Mouse (Mus musculus) embryonic stem cell, embryonic (primary cell): ENCODE data around the gene Lyrm9.

Source experiments
- CTCF ChIA-PET, 4 experiments: fragments of 300-600 bp in 2 of 4; fragments of 350-600 bp in 2 of 4; sonication (Branson Sonifier 250); formaldehyde crosslinking; loops; one replicate each; lab custom pipeline; 2022; ENCODE audit warnings: inconsistent platforms in 2 of 4; lab: Charles Lee
- POLR2A ChIA-PET, 4 experiments: fragments of 300-600 bp in 2 of 4; fragments of 350-600 bp in 2 of 4; sonication (Branson Sonifier 250); formaldehyde crosslinking; loops; one replicate each; lab custom pipeline; 2022; ENCODE audit warnings: antibody characterized with exemption in 4 of 4, inconsistent platforms in 1 of 4; lab: Charles Lee

The Lyrm9 gene

DNA sequence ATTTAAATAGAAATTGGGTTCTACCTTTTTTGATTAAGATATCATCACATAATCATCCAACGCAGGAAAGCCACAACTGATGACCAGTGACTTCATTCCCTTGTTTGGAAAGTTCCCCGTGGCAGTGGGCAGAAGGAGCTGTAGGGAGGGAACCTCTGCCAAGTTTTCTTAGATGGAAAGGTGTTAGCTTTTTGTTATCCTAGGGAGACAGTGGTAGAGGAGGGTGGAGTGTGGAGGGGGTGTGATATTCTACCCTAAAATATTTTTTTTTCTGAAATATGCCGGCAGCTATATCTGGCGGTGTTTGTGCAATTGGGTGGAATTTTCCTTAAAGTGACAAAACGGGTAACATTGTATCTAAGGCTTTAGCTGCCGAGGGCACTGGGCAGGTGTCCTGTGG is 21.2 kb upstream of the Lyrm9 start:
- CTCF ChIA-PET: interaction anchor here (0.6 to 1.4 kb wide), 8 partner anchors 13 to 446 kb away, joined by 3 to 6 read pairs (median 4); partner anchors contain the start of gene Lyrm9 (in 1 of the 4)
- POLR2A ChIA-PET: interaction anchor here in 2 of 4 experiments (0.6 to 1.7 kb wide), 7 partner anchors 9 to 450 kb away, joined by 3 to 5 read pairs (median 4); no protein-coding TSS in a partner anchor

DNA sequence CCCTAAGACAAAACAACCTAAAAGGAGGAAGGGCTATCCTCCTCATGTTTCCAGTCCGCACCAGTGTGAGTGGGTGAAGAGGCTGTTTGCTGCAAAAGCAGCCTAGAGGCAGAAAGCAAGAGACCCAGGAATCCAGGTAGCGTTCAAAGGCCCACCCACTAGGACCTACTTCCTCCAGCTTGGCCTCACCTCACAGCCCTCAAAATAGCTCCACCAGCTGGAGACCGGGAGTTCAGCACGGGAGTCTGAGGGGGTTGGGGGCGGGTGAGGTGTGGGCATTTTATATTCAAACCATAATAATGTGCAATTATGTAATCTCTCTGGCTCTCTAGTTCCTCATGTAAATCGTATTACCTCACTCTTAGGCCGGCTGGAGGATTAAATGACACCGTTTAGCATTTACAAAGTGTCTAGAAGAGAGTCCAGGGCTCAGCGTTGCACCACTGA is 20.7 kb upstream of the Lyrm9 start:
- POLR2A ChIA-PET: interaction anchor here in 2 of 4 experiments (0.6 to 1.7 kb wide), 7 partner anchors 9 to 450 kb away, joined by 3 to 5 read pairs (median 4); no protein-coding TSS in a partner anchor
- CTCF ChIA-PET: interaction anchor here in 3 of 4 experiments (0.6 to 1.4 kb wide), 7 partner anchors 14 to 144 kb away, joined by 3 to 6 read pairs (median 4); partner anchors contain the start of gene Lyrm9 (in 1 of the 3)

DNA sequence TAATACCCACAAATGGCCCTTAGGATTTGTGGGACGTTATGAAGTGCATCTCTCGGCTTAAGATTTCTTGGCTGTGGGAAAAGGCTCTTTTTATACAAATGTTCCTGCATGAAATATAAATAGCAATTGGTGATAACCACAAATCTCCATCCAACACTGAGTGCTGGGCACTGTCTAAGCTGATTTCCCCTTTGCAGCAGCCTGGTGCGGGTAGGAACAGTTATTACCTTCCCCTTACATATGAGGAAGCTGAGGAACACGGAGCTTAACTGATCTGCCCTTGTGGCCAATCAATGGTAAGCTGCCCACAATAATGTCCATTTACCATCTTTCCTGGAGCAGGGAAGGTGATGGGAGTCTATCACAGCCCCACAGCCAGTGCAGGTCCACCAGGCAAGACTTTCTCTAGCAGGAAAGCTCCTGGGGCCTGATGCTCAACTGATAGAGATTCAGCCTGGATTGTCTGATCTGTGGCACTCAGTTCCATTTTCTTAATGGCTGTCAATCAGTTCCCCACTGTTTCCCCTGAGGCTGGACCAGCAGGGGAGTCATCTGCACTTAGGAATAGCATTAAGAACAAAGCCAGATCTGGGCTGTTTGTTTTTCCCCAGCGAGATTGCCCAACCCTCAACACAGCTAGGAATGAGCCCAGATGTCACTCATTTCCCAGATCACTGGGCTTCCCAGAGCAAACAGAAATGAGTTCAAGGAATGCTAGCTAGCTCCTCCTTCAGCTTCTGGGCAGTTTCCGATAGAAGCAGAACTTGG is 18.9 kb upstream of the Lyrm9 start:
- ChIA-PET POLR2A (interaction anchor here in 3 of 4 experiments (0.6 to 1.4 kb wide), 4 partner anchors 15 to 941 kb away, joined by 3 to 4 read pairs (median 4); no protein-coding TSS in a partner anchor), CTCF (interaction anchor here in 3 of 4 experiments (0.6 to 1.2 kb wide), 4 partner anchors 9 to 817 kb away, joined by 3 to 5 read pairs (median 4); no protein-coding TSS in a partner anchor)

DNA sequence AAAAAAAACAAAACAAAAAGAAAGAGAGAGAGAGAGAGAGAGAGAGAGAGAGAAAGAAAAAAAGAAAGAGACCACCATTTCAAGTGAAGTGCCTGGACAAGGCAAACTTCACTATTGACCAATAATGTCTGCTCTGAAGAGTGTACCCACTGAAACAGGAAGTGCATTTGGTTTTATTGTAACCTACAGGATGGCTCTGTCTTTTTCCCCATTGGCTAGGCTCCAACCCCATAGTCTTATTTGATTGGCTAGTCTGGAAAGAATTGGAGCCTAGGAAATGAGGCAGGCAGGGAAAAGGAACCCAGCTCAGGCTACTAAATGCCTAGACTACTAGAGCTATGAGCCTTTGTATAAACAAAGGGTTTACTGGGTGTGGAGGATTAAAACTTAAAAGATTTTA is 17.0 kb upstream of the Lyrm9 start:
- POLR2A ChIA-PET: interaction anchor here in 1 of 4 experiments (0.5 to 0.6 kb wide), 2 partner anchors 140 to 312 kb away, joined by 3 to 9 read pairs; partner anchors contain the start of gene Sarm1

DNA sequence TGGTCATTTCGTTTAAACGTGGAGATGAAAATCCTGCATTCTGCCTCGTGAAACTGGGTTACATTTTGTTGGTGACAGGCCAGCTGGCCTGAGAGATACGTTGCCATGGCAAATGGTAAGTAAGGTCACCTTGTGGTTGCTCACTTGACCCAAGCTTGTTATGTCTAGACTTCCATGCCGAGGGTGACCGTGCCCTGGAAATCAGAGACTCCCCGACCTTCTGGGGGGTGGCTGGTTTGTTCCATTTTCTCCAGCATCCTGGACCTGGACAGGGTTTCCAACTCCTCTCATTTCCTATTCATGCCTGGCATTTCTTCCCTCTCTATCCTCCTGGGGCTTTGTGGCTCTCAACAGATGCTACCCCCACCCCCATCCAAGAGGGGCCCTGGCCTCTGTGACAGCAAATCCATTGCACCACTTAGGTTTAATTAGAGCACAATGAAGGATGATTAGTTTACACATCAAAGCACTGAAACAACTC is 11.9 kb upstream of the Lyrm9 start:
- CTCF ChIA-PET: interaction anchor here in 1 of 4 experiments (0.6 kb wide), 1 partner anchor 221 kb away, joined by 3 read pairs; no protein-coding TSS in a partner anchor
- POLR2A ChIA-PET: interaction anchor here in 1 of 4 experiments (0.9 kb wide), 2 partner anchors 9 to 14 kb away, joined by 3 to 5 read pairs; no protein-coding TSS in a partner anchor

More for the DNA sequence above, 17.0 kb upstream of the Lyrm9 start:
- CTCF ChIA-PET: no interaction called here

DNA sequence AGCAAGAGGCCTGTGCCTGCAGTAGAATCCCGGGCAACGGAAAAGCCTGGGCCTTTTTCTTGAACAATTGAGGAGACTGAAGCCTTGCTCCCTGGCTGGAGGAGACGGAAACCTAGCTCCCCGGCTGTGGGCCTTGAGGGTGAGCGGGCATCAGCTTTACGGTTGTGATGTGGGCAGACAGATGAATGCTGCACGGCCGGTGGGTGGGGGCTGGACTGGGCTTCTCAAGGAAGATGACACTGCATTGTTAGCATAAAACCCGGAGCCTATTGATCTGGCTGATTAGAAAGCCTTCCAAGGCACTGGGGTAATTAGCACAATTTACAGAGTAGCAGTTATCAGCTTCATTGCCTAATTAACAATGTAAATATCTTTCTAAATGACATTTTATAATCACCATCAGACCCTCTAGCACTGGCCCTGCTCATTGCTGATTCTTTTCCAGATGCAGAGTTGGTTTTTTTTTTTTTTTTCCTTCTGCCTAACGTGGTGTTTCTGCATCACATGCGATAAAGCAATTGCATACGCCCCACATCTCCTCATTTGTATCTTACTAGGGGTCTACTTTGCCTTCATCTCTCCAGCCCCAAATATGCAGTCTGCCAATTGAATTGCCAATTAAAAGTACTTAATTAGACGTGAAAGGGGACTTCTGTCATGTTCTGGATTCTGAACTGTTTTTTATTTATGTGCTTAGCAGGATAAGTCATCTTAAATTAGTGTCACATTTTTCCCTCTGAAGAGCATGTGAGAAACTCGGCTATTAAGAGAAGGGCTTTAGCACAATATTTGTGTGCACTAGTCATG is 10.2 kb upstream of the Lyrm9 start:
- ChIA-PET CTCF (no interaction called here), POLR2A (interaction anchor here in 1 of 4 experiments (0.6 kb wide), 1 partner anchor 24 kb away, joined by 3 read pairs; no protein-coding TSS in a partner anchor)

DNA sequence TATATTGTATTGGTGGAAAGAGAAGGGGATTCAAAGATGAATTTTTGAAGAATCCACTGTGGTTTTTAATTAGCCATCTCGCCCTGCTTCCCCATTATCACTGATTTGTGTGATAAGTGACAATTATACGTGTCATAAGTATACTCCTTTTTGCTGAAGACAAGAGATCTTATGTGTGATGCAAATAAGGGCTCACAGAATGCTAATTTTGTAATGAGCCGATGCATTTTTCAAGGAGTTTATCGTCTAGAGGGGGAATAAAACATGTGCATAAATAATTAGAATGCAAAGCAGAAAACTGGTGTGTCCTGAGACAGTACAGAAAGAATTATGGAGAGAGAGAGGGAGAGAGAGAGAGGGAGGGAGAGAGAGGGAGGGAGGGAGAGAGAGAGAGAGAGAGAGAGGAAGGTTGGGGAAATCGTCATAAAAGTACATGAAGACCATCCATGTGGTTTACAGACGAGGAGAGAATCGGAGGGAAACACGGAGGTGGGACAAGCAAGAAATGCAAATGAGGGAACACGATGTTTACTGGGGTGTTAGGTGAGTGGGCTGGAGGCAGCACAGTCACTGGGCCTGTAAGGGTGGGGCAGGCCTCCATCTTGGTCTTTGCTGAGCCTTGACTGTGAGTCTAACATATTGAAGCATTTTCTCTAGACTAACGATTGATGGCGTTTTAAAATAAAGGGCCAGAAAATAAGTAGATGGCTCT is 8.9 kb upstream of the Lyrm9 start:
- ChIA-PET CTCF (no interaction called here), POLR2A (interaction anchor here in 1 of 4 experiments (1.0 kb wide), 1 partner anchor 65 kb away, joined by 3 read pairs; no protein-coding TSS in a partner anchor)

DNA sequence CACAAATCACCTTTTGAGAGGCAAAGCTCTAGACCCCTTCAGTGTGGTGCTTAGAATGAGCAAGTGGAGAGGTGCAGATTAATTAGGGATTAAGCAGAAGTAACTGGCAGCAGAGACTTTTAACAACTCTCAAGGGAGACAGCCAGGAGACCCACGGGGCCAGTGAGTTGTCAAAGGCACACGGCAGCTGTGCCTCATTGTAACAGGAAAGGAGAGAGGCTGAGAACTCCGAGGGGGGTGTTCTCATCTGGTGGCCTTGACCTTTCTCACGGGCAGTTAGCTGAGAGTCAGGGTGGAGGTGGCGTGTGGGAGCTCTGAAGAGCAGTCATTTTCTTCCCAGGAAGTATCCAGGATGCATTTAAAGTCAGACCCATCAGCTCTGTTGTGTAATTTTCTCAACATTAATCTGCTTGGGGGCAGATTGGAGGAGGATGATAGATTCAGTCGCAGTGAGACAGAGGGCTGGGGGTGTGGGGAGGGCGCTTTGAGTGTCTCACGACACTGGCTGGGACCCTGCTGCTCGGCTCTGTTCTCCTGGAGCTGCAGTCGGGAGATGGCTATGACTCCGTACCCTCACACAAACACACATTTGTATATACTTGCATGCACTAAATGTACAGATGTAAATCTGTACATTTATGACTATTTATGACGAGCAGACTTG is 5.9 kb upstream of the Lyrm9 start:
- CTCF ChIA-PET: interaction anchor here in 2 of 4 experiments (0.7 to 1.3 kb wide), 4 partner anchors 15 to 118 kb away, joined by 3 to 5 read pairs (median 4); no protein-coding TSS in a partner anchor
- POLR2A ChIA-PET: interaction anchor here in 3 of 4 experiments (0.5 to 1.4 kb wide), 7 partner anchors 9 to 308 kb away, joined by 3 to 4 read pairs (median 3); partner anchors contain the start of genes Poldip2 (in 1 of the 3) and Tmem199 (in 1 of the 3)

DNA sequence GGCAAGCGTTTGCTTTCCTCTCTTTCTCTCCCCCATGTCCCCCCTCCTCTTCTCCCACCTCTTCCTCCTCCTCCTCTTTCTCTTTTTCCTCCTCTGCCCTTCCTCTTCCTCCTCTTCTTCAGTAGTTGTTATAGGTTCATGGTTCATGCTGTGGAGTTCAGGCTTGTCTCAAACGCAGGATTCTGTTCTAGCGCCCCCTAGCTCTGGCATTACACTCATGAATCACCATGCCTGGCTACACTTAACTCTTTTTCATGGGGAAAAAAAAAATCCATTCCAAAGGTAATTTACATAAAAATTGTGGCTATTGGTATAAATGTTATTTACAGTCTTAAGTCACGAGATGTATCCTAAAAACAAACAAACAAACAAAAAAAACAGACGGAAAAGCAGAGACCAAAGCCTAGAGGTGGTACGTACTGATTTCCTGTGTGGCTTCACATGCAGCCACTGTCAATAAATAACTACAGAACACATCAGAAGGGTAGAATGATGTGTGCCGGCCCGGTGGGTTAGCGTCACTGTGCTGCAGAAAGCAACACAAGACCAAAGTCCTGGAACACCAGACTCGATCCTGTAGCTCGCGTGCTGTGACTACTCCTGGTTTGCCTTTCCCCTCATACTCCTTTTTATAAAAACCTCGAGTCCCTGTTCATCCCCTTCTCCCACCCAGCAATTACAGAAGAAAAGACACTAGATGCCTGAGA is 3.4 kb upstream of the Lyrm9 start:
- ChIA-PET POLR2A (interaction anchor here in 2 of 4 experiments (0.6 to 0.8 kb wide), 3 partner anchors 16 to 287 kb away, joined by 3 to 7 read pairs (median 4); partner anchors contain the start of genes Ift20 (in 1 of the 2) and Tnfaip1 (in 1 of the 2)), CTCF (interaction anchor here (0.5 to 1.4 kb wide), 22 partner anchors 10 to 1207 kb away, joined by 3 to 12 read pairs (median 3); no protein-coding TSS in a partner anchor)

DNA sequence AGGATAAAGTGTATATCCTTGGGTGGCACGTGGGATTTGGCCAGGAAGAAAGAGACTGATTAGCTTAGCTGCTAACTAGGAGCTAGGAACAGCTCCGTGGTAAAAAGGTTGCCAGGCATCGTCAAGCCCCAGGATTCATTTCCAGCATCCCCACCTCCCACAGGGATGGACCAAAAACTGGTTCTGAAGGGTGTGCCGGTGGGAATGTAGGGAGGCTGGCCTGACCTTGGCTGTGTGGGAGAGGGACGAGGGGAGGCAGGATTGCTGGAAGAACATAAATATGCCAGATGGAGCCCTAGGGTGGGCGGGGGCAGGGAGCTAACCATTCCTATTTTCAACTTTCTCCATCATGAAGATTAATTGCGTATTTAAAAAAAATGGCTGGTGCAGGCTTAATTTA is 1.2 kb downstream of the Lyrm9 start:
- POLR2A ChIA-PET: interaction anchor here (0.5 to 2.6 kb wide), 10 partner anchors 8 to 497 kb away, joined by 3 to 5 read pairs (median 4); partner anchors contain the start of genes Poldip2 (in 1 of the 4) and Tmem199 (in 1 of the 4)
- CTCF ChIA-PET: interaction anchor here in 2 of 4 experiments (0.8 to 2.4 kb wide), 4 partner anchors 9 to 268 kb away, joined by 3 to 7 read pairs (median 4); no protein-coding TSS in a partner anchor

DNA sequence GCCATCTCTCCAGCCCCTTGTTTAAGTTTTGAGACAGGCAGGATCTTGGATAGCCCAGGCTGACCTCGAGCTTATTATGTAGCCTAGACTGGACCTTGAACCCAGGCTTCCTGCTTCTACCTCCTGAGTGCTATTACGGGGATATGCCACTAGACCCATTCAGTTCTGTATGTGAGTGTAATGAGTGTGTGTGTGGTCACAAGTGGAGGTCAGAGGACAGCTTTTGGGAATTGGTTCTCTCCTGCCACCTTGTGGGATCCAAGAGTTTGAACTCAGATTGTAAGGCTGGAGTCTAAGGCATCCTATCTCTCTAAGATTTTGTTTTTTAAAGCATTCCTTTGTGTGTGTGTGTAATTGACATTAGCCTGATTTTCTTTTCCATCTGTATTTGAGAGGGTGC is 2.0 kb downstream of the Lyrm9 start:
- POLR2A ChIA-PET: interaction anchor here (0.6 to 2.6 kb wide), 7 partner anchors 9 to 316 kb away, joined by 3 to 5 read pairs (median 3); partner anchors contain the start of genes Ccnq (in 1 of the 4), Poldip2 (in 1 of the 4) and Tmem199 (in 1 of the 4)
- CTCF ChIA-PET: interaction anchor here in 2 of 4 experiments (0.6 to 2.4 kb wide), 5 partner anchors 82 to 306 kb away, joined by 3 to 7 read pairs (median 3); no protein-coding TSS in a partner anchor

DNA sequence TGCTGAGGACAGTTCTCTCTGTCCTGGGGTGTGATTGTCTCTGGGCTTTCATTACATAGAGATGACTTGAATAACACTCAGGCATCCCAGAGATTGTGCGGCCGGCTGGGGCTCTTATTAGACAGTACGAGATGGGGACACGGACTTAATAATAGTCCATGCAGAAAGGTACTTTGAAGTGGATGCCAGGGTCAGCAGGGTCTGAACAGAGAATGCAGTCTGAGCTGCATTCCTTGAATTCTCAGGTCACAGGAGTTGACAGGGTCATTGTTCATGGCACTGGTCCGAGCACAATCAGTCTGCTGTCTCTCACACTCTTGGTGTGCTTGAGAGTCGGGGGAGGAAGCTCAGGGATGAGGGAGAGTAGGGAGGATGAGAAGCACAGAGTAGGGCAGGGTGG is 3.0 kb downstream of the Lyrm9 start:
- CTCF ChIA-PET: interaction anchor here in 3 of 4 experiments (0.5 to 2.4 kb wide), 4 partner anchors 127 to 1318 kb away, joined by 3 to 9 read pairs (median 5); no protein-coding TSS in a partner anchor
- POLR2A ChIA-PET: interaction anchor here in 3 of 4 experiments (0.6 to 2.6 kb wide), 9 partner anchors 9 to 691 kb away, joined by 3 to 5 read pairs (median 3); partner anchors contain the start of genes Ksr1 (in 1 of the 3), Poldip2 (in 1 of the 3) and Tmem199 (in 1 of the 3)

DNA sequence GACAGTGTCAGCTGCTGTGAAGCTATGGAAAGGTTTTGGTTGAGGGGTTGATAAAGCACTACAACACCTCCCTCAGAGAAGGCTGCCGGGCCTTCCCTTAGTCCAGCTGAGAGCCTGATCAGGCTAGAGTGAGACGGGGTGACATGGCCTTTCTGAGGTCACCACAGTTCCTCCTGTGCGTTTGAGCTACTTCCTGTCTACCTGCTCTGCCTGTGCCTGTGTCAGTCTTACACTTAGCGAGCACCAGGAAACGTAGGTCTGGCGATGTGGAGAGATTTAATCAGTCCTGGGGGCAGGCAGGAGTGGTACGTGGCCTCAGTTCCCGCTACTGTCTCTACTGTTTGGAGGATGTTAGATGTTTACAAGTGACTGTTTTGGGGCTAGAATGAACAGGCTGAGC is 3.8 kb downstream of the Lyrm9 start:
- ChIA-PET CTCF (interaction anchor here in 1 of 4 experiments (0.6 kb wide), 1 partner anchor 130 kb away, joined by 4 read pairs; no protein-coding TSS in a partner anchor), POLR2A (interaction anchor here in 2 of 4 experiments (1.2 to 1.7 kb wide), 2 partner anchors 10 to 25 kb away, joined by 3 to 5 read pairs; no protein-coding TSS in a partner anchor)

DNA sequence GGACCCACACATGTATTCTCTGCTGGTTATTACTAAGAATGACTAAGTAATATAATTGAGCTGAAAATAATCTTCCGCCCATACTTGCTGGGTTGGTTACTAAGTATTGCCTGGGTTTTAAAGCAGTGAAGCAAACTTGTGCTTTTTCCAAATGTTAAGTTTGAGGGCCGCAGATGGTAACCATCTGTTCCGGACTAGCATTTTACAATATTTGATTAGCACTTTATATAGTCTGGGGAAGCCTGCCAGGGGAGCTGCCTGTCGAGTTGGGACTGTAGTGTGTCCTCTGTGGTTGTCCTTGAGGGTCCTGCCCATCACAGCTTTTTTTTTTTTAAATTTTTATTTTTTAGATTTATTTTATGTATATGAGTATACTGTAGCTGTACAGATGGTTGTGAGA is 5.3 kb downstream of the Lyrm9 start:
- ChIA-PET POLR2A (interaction anchor here in 1 of 4 experiments (0.9 to 1.3 kb wide), 2 partner anchors 8 to 296 kb away, joined by 3 to 4 read pairs; partner anchors contain the start of genes Ift20 and Tnfaip1), CTCF (interaction anchor here in 2 of 4 experiments (0.6 to 1.2 kb wide), 2 partner anchors 26 to 271 kb away, joined by 3 read pairs; no protein-coding TSS in a partner anchor)
